Mouse (Mus musculus): ENCODE data around the gene Fnbp1l. TPM values are rescaled to one million over a fixed set of nuclear protein-coding genes. Genes with fewer than 3 reads are reported as not detected.
A peak's percentile ranks its signal among the peaks of the same experiment; 100 is the strongest.

The Fnbp1l gene
- polyA plus RNA-seq, 2 experiments, result 2.4 to 4.8 TPM

GRCm38 (mm10) chr3:122640286-122640685 lies 20.8 kb upstream of the Fnbp1l start:
- Histone ChIP-seq H3K9ac (replicated peaks) (no peak overlapping the region), H3K36me3 (replicated peaks; ENCODE audit: control insufficient read depth, insufficient read depth, low read depth) (no peaks in the 10 kb centered on the region), H3K27ac (no peak overlapping the region), H3K4me3 (ENCODE audit: insufficient read depth in 1 of 2, low read depth in 2 of 2, low read length in 2 of 2) (no peak overlapping the region), H3K9me3 (ENCODE audit: control insufficient read depth, low read length) (no peaks in the 10 kb centered on the region), H3K27me3 (ENCODE audit: control insufficient read depth, insufficient read depth, low read length) (no peaks in the 10 kb centered on the region), H3K4me2 (ENCODE audit: low read depth) (no peak overlapping the region), H3K4me1 (replicated peaks; ENCODE audit: control insufficient read depth in 2 of 2, insufficient read depth in 2 of 2, low read length in 1 of 2) (peaks cover 0 to 4% of the 10 kb centered on the region in 2 experiments; a peak in 1 of 4 replicates)
- TF ChIP-seq EP300 (IDR thresholded peaks at IDR 0.05; ENCODE audit: low read depth), result no peak
- no peak for TF ChIP-seq CTCF (IDR thresholded peaks at IDR 0.05; ENCODE audit: low read depth)
- DNase-seq (ENCODE audit: low read depth in 3 of 3, low spot score in 3 of 3) (no peak), ATAC-seq (ENCODE audit: insufficient read depth) (peak; percentile 32; the same call in 1 of the 2 replicates)

GRCm38 (mm10) chr3:122639197-122639475 lies 19.6 kb upstream of the Fnbp1l start:
- Histone ChIP-seq H3K9ac (replicated peaks) (no peak overlapping the region), H3K9me3 (ENCODE audit: control insufficient read depth, low read length) (no peaks in the 10 kb centered on the region), H3K36me3 (replicated peaks; ENCODE audit: control insufficient read depth, insufficient read depth, low read depth) (no peaks in the 10 kb centered on the region), H3K4me3 (ENCODE audit: insufficient read depth in 1 of 2, low read depth in 2 of 2, low read length in 2 of 2) (no peak overlapping the region), H3K4me2 (ENCODE audit: low read depth) (no peak overlapping the region), H3K27ac (no peak overlapping the region), H3K27me3 (ENCODE audit: control insufficient read depth, insufficient read depth, low read length) (no peaks in the 10 kb centered on the region), H3K4me1 (replicated peaks; ENCODE audit: control insufficient read depth in 2 of 2, insufficient read depth in 2 of 2, low read length in 1 of 2) (peaks cover 0 to 4% of the 10 kb centered on the region in 2 experiments; a peak in 1 of 4 replicates)
- DNase-seq (ENCODE audit: low read depth in 3 of 3, low spot score in 3 of 3) (no peak), ATAC-seq (ENCODE audit: insufficient read depth) (peak; percentile 13; the same call in 1 of the 2 replicates)
- 63% methylated on average over 2 of the region's 2 CpGs for WGBS (ENCODE audit: insufficient replicate concordance)
- TF ChIP-seq CTCF (IDR thresholded peaks at IDR 0.05; ENCODE audit: low read depth) (no peak), EP300 (IDR thresholded peaks at IDR 0.05; ENCODE audit: low read depth) (no peak)

- Histone ChIP-seq H3K9me3 (ENCODE audit: control insufficient read depth, low read length) (no peaks in the 10 kb centered on the region), H3K9ac (replicated peaks) (no peak overlapping the region), H3K36me3 (replicated peaks; ENCODE audit: control insufficient read depth, insufficient read depth, low read depth) (no peaks in the 10 kb centered on the region), H3K4me3 (ENCODE audit: insufficient read depth in 1 of 2, low read depth in 2 of 2, low read length in 2 of 2) (no peak overlapping the region), H3K4me2 (ENCODE audit: low read depth) (no peak overlapping the region), H3K27me3 (ENCODE audit: control insufficient read depth, insufficient read depth, low read length) (no peaks in the 10 kb centered on the region), H3K4me1 (replicated peaks; ENCODE audit: control insufficient read depth in 2 of 2, insufficient read depth in 2 of 2, low read length in 1 of 2) (peaks cover 0 to 4% of the 10 kb centered on the region in 2 experiments; a peak in 1 of 4 replicates), H3K27ac (no peak overlapping the region)
- peak; percentile 87 to 91 (median 87) for DNase-seq (ENCODE audit: low read depth in 3 of 3, low spot score in 3 of 3)
- ATAC-seq (ENCODE audit: insufficient read depth), result peak; percentile 56
- 35% methylated on average over 14 of the region's 14 CpGs for WGBS (ENCODE audit: insufficient replicate concordance)
- peak; percentile 100 for TF ChIP-seq CTCF (IDR thresholded peaks at IDR 0.05; ENCODE audit: low read depth)
- TF ChIP-seq EP300 (IDR thresholded peaks at IDR 0.05; ENCODE audit: low read depth), result no peak
Measured at GRCm38 (mm10) chr3:122638329-122639196, 19.0 kb upstream of the Fnbp1l start.

- no peak overlapping the region for H3K9ac ChIP-seq (replicated peaks)
- H3K4me3 ChIP-seq (ENCODE audit: insufficient read depth in 1 of 2, low read depth in 2 of 2, low read length in 2 of 2), result no peak overlapping the region
- H3K27ac ChIP-seq, result no peak overlapping the region
- DNase-seq (ENCODE audit: low read depth in 3 of 3, low spot score in 3 of 3) (no peak), ATAC-seq (ENCODE audit: insufficient read depth) (no peak)
- H3K4me1 ChIP-seq (replicated peaks; ENCODE audit: control insufficient read depth in 2 of 2, insufficient read depth in 2 of 2, low read length in 1 of 2), result peaks cover 0 to 4% of the 10 kb centered on the region in 2 experiments; a peak in 1 of 4 replicates
- no peaks in the 10 kb centered on the region for H3K36me3 ChIP-seq (replicated peaks; ENCODE audit: control insufficient read depth, insufficient read depth, low read depth)
- no peaks in the 10 kb centered on the region for H3K9me3 ChIP-seq (ENCODE audit: control insufficient read depth, low read length)
- 57% methylated on average over 1 of the region's 1 CpGs for WGBS (ENCODE audit: insufficient replicate concordance)
- TF ChIP-seq CTCF (IDR thresholded peaks at IDR 0.05; ENCODE audit: low read depth) (no peak), EP300 (IDR thresholded peaks at IDR 0.05; ENCODE audit: low read depth) (no peak)
- no peak overlapping the region for H3K4me2 ChIP-seq (ENCODE audit: low read depth)
- no peaks in the 10 kb centered on the region for H3K27me3 ChIP-seq (ENCODE audit: control insufficient read depth, insufficient read depth, low read length)
Measured at GRCm38 (mm10) chr3:122637280-122637679, 17.8 kb upstream of the Fnbp1l start.

- 21% methylated on average over 12 of the region's 12 CpGs for WGBS (ENCODE audit: insufficient replicate concordance)
- Histone ChIP-seq H3K9ac (replicated peaks) (no peak overlapping the region), H3K36me3 (replicated peaks; ENCODE audit: control insufficient read depth, insufficient read depth, low read depth) (no peaks in the 10 kb centered on the region), H3K4me1 (replicated peaks; ENCODE audit: control insufficient read depth in 2 of 2, insufficient read depth in 2 of 2, low read length in 1 of 2) (peaks cover 0 to 4% of the 10 kb centered on the region in 2 experiments; a peak in 1 of 4 replicates), H3K4me3 (ENCODE audit: insufficient read depth in 1 of 2, low read depth in 2 of 2, low read length in 2 of 2) (no peak overlapping the region), H3K9me3 (ENCODE audit: control insufficient read depth, low read length) (no peaks in the 10 kb centered on the region), H3K4me2 (ENCODE audit: low read depth) (no peak overlapping the region), H3K27me3 (ENCODE audit: control insufficient read depth, insufficient read depth, low read length) (no peaks in the 10 kb centered on the region), H3K27ac (no peak overlapping the region)
- DNase-seq (ENCODE audit: low read depth in 3 of 3, low spot score in 3 of 3) (no peak), ATAC-seq (ENCODE audit: insufficient read depth) (no peak)
- TF ChIP-seq CTCF (IDR thresholded peaks at IDR 0.05; ENCODE audit: low read depth) (no peak), EP300 (IDR thresholded peaks at IDR 0.05; ENCODE audit: low read depth) (no peak)
Measured at GRCm38 (mm10) chr3:122635246-122635645, 15.7 kb upstream of the Fnbp1l start.
